Mouse (Mus musculus): ENCODE measurements around the gene Gfod1.

Gene Gfod1

DNA sequence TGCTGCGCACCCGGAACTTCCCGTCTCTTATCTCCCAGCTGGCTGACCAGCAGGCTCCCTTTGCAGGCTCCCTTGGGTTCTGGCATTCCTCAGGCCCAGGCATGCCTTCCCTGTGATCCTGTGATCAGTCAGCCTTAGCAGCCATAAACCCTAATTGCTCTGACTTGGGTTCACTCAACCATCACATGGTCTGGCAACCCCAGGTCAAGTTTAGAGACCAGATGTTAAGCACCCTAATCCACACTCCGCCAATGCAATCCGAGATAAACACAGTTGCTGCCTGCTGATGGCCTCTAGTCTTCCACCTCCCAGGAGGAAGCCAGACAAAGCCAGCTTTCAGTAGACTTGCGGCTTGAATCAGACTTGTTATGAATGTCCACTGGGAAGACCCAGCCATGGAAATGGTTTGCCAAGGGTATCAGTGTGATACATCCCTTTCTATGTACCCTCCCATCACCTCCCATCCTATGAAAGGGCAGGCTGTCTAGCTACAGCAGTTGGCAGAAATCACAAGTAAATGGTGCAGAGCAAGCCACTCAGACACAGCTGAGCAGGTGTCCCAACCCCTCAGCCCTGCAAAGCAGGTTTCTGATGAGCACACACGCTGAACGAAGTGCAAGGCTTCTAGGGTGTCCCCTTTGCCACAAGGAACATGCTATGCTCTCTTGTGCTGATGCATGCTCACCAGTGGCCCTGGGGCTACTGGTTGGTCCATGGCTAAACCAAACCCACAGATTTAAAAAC lies 157.3 kb downstream of the Gfod1 start:
- DNase-seq = peak; percentile 69 to 80

Data from kidney, adult 8-10 months (tissue).